Mouse (Mus musculus) hindbrain, embryonic 12.5 days (tissue): ENCODE results near the gene Smyd3. TPM values are rescaled to one million over a fixed set of nuclear protein-coding genes. Genes with fewer than 3 reads are reported as not detected.

ENCODE experiments used
- ATAC-seq: fragments of 200-750 bp; cut with Nextera tagmentation; 2 replicates; pipeline ENCODE4 v1.8.0; 2017; ENCODE audit warnings: moderate TSS enrichment; ENCODE audit not compliant: low FRiP score
- H3K27ac ChIP-seq: fragments of 300-500 bp; sonication (generic); 2 replicates; pipeline ENCODE4 v1.5.1; 2016; ENCODE audit warnings: mild to moderate bottlenecking
- H3K27me3 ChIP-seq: fragments of 300-500 bp; sonication (generic); 2 replicates; pipeline ENCODE4 v1.6.1; 2016; ENCODE audit warnings: mild to moderate bottlenecking
- H3K36me3 ChIP-seq: fragments of 300-500 bp; sonication (generic); 2 replicates; pipeline ENCODE4 v1.6.1; 2016; ENCODE audit warnings: mild to moderate bottlenecking
- H3K4me1 ChIP-seq: fragments of 300-500 bp; sonication (generic); 2 replicates; pipeline ENCODE4 v1.6.1; 2016
- H3K4me2 ChIP-seq: fragments of 300-500 bp; sonication (generic); replicated peaks from 2 replicates; pipeline ENCODE4 v1.6.1; 2016; ENCODE audit warnings: mild to moderate bottlenecking
- H3K4me3 ChIP-seq: fragments of 300-500 bp; sonication (generic); 2 replicates; pipeline ENCODE4 v1.5.1; 2016; ENCODE audit warnings: mild to moderate bottlenecking
- H3K9ac ChIP-seq: fragments of 300-500 bp; sonication (generic); 2 replicates; pipeline ENCODE4 v1.6.1; 2016; ENCODE audit warnings: mild to moderate bottlenecking, moderate library complexity
- H3K9me3 ChIP-seq: fragments of 300-500 bp; sonication (generic); replicated peaks from 2 replicates; pipeline ENCODE4 v1.6.1; 2016; ENCODE audit warnings: mild to moderate bottlenecking
- WGBS: fragments of 180-500 bp; shearing (Covaris S2); methylation state at CpG from one replicate; pipeline ENCODE4 v1.1.7; 2016; 5-methylcytosine and 5-hydroxymethylcytosine counted together
- polyA plus RNA-seq: library from polyadenylated mRNA; unstranded; fragments of >200 nt; fragmentation: Nextera tagmentation; extraction: Ambion mirVana; gene quantifications from 2 replicates; pipeline ENCODE4 v1.2.1, GENCODE M21; 2016

Gene Smyd3
- polyA plus RNA-seq, 1 experiment from 2014 or later: 19.4 TPM

- no peak overlapping the region for H3K9ac ChIP-seq
- H3K27ac ChIP-seq: no peak overlapping the region
- no peaks in the 10 kb centered on the region for H3K36me3 ChIP-seq
- peak; percentile 82 for ATAC-seq
- 67% methylated on average over 11 of the region's 11 CpGs for WGBS
- no peaks in the 10 kb centered on the region for H3K9me3 ChIP-seq
- peaks cover 16% of the 10 kb centered on the region for H3K4me1 ChIP-seq
- H3K4me3 ChIP-seq: no peak overlapping the region
- H3K4me2 ChIP-seq: no peak overlapping the region
- H3K27me3 ChIP-seq: no peaks in the 10 kb centered on the region
Measured at GRCm38 (mm10) chr1:179122476-179123229, 395.2 kb downstream of the Smyd3 start.

GRCm38 (mm10) chr1:179120217-179120966 is 397.4 kb downstream of the Smyd3 start:
- no peaks in the 10 kb centered on the region for H3K36me3 ChIP-seq
- H3K4me3 ChIP-seq: no peak overlapping the region
- 36% methylated on average over 9 of the region's 9 CpGs for whole genome bisulfite sequencing
- H3K4me1 ChIP-seq: peaks cover 11% of the 10 kb centered on the region
- H3K9me3 ChIP-seq: no peaks in the 10 kb centered on the region
- no peak overlapping the region for H3K9ac ChIP-seq
- H3K27ac ChIP-seq: 0 out of 2 replicates have a peak overlapping the region, but pooled peaks have one; percentile 17
- no peaks in the 10 kb centered on the region for H3K27me3 ChIP-seq
- ATAC-seq: peak; percentile 47; the same call in 1 of the 2 replicates
- no peak overlapping the region for H3K4me2 ChIP-seq

GRCm38 (mm10) chr1:179118673-179119072 is 399.2 kb downstream of the Smyd3 start:
- Histone ChIP-seq H3K9me3 (no peaks in the 10 kb centered on the region), H3K4me3 (no peak overlapping the region), H3K27me3 (no peaks in the 10 kb centered on the region), H3K27ac (no peak overlapping the region), H3K9ac (no peak overlapping the region), H3K4me2 (no peak overlapping the region), H3K36me3 (no peaks in the 10 kb centered on the region), H3K4me1 (peaks cover 11% of the 10 kb centered on the region)
- WGBS: 79% methylated on average over 7 of the region's 7 CpGs
- ATAC-seq: no peak

- H3K27ac ChIP-seq: no peak overlapping the region
- no peaks in the 10 kb centered on the region for H3K27me3 ChIP-seq
- no peak for ATAC-seq
- WGBS: 84% methylated on average over 10 of the region's 10 CpGs
- no peak overlapping the region for H3K4me2 ChIP-seq
- no peak overlapping the region for H3K4me3 ChIP-seq
- no peaks in the 10 kb centered on the region for H3K36me3 ChIP-seq
- H3K9ac ChIP-seq: no peak overlapping the region
- H3K4me1 ChIP-seq: peaks cover 9% of the 10 kb centered on the region
- no peaks in the 10 kb centered on the region for H3K9me3 ChIP-seq
Measured at GRCm38 (mm10) chr1:179116729-179117663, 400.8 kb downstream of the Smyd3 start.

- WGBS: 92% methylated on average over 7 of the region's 7 CpGs
- H3K4me3 ChIP-seq: no peak overlapping the region
- no peaks in the 10 kb centered on the region for H3K27me3 ChIP-seq
- ATAC-seq: no peak
- H3K9ac ChIP-seq: no peak overlapping the region
- H3K27ac ChIP-seq: no peak overlapping the region
- no peaks in the 10 kb centered on the region for H3K9me3 ChIP-seq
- H3K36me3 ChIP-seq: no peaks in the 10 kb centered on the region
- peaks cover 1% of the 10 kb centered on the region for H3K4me1 ChIP-seq
- no peak overlapping the region for H3K4me2 ChIP-seq
Measured at GRCm38 (mm10) chr1:179114833-179115495, 402.9 kb downstream of the Smyd3 start.

GRCm38 (mm10) chr1:179114385-179114784 is 403.5 kb downstream of the Smyd3 start:
- Histone ChIP-seq H3K36me3 (no peaks in the 10 kb centered on the region), H3K27ac (no peak overlapping the region), H3K9me3 (no peaks in the 10 kb centered on the region), H3K4me2 (no peak overlapping the region), H3K9ac (no peak overlapping the region), H3K27me3 (peaks cover under 1% of the 10 kb centered on the region; the same call in 1 of the 2 replicates), H3K4me3 (no peak overlapping the region), H3K4me1 (no peaks in the 10 kb centered on the region)
- WGBS: 98% methylated on average over 3 of the region's 3 CpGs
- no peak for ATAC-seq

- H3K4me3 ChIP-seq: no peak overlapping the region
- no peak overlapping the region for H3K4me2 ChIP-seq
- H3K36me3 ChIP-seq: no peaks in the 10 kb centered on the region
- 40% methylated on average over 7 of the region's 7 CpGs for WGBS
- no peaks in the 10 kb centered on the region for H3K9me3 ChIP-seq
- ATAC-seq: no peak
- peaks cover 14% of the 10 kb centered on the region; the same call in 1 of the 2 replicates for H3K27me3 ChIP-seq
- H3K9ac ChIP-seq: no peak overlapping the region
- peaks cover 27% of the 10 kb centered on the region for H3K4me1 ChIP-seq
- H3K27ac ChIP-seq: no peak overlapping the region
Measured at GRCm38 (mm10) chr1:179108759-179109158, 409.1 kb downstream of the Smyd3 start.

GRCm38 (mm10) chr1:179107761-179108694 is 409.8 kb downstream of the Smyd3 start:
- Histone ChIP-seq H3K27me3 (peaks cover 14% of the 10 kb centered on the region; the same call in 1 of the 2 replicates), H3K4me2 (no peak overlapping the region), H3K4me1 (peaks cover 27% of the 10 kb centered on the region), H3K9me3 (no peaks in the 10 kb centered on the region), H3K27ac (no peak overlapping the region), H3K9ac (no peak overlapping the region), H3K36me3 (no peaks in the 10 kb centered on the region), H3K4me3 (no peak overlapping the region)
- 45% methylated on average over 16 of the region's 16 CpGs for WGBS
- no peak for ATAC-seq

- WGBS: 56% methylated on average over 7 of the region's 7 CpGs
- H3K9me3 ChIP-seq: no peaks in the 10 kb centered on the region
- H3K36me3 ChIP-seq: no peaks in the 10 kb centered on the region
- ATAC-seq: no peak
- H3K9ac ChIP-seq: no peak overlapping the region
- H3K27me3 ChIP-seq: peaks cover 14% of the 10 kb centered on the region; the same call in 1 of the 2 replicates
- no peak overlapping the region for H3K4me3 ChIP-seq
- no peak overlapping the region for H3K4me2 ChIP-seq
- peaks cover 27% of the 10 kb centered on the region for H3K4me1 ChIP-seq
- H3K27ac ChIP-seq: no peak overlapping the region
Measured at GRCm38 (mm10) chr1:179107211-179107610, 410.6 kb downstream of the Smyd3 start.

GRCm38 (mm10) chr1:179106702-179107145 is 411.1 kb downstream of the Smyd3 start:
- H3K9ac ChIP-seq: no peak overlapping the region

More at GRCm38 (mm10) chr1:179106702-179107145, 411.1 kb downstream of the Smyd3 start:
- H3K4me3 ChIP-seq: no peak overlapping the region
- peak; percentile 76 for ATAC-seq
- H3K27me3 ChIP-seq: peaks cover 14% of the 10 kb centered on the region; the same call in 1 of the 2 replicates
- H3K36me3 ChIP-seq: no peaks in the 10 kb centered on the region
- peaks cover 27% of the 10 kb centered on the region for H3K4me1 ChIP-seq
- peak overlapping the region; percentile 56 for H3K27ac ChIP-seq
- no peaks in the 10 kb centered on the region for H3K9me3 ChIP-seq
- peak overlapping the region; percentile 28 for H3K4me2 ChIP-seq
- 28% methylated on average over 6 of the region's 6 CpGs for WGBS
